Mouse (Mus musculus) right cerebral cortex, postnatal 10 days (tissue): Measurements from ENCODE around the gene Mapk13.
"Not testable (repeated sequence)": the region's sequence is repeated elsewhere in the genome, so short reads cannot be mapped to it uniquely, and the experiment has no call there.

ENCODE experiments used
- DNase-seq, 2 experiments: peaks; one replicate each; pipeline ENCODE4 v3.0.0; 2021; ENCODE audit warnings: low spot score in 2 of 2

Gene Mapk13

GRCm38 (mm10) chr17:28814529-28815097, 45.5 kb downstream of the Mapk13 start:
- DNase-seq = no peak

- DNase-seq = no peak
These were observed 46.4 kb downstream of the Mapk13 start for GRCm38 (mm10) chr17:28815384-28816004.

- DNase-seq = not testable (repeated sequence)
These were observed 47.2 kb downstream of the Mapk13 start for GRCm38 (mm10) chr17:28816326-28816725.

- no peak for DNase-seq
These were observed 48.0 kb downstream of the Mapk13 start for GRCm38 (mm10) chr17:28816875-28817811.

GRCm38 (mm10) chr17:28820189-28820588, 51.1 kb downstream of the Mapk13 start:
- DNase-seq = no peak

GRCm38 (mm10) chr17:28823004-28823745, 54.1 kb downstream of the Mapk13 start:
- DNase-seq = no peak

- no peak for DNase-seq
These were observed 54.7 kb downstream of the Mapk13 start for GRCm38 (mm10) chr17:28823749-28824148.

GRCm38 (mm10) chr17:28824896-28825295, 55.8 kb downstream of the Mapk13 start:
- no peak for DNase-seq

GRCm38 (mm10) chr17:28825359-28826041, 56.4 kb downstream of the Mapk13 start:
- no peak for DNase-seq

GRCm38 (mm10) chr17:28827665-28828231, 58.7 kb downstream of the Mapk13 start:
- peak in 1 of 2 experiments; percentile 42 for DNase-seq

GRCm38 (mm10) chr17:28829120-28829519, 60.0 kb downstream of the Mapk13 start:
- no peak for DNase-seq
